Mouse (Mus musculus): Measurements from ENCODE around the gene Cd276. TPM values are rescaled to one million over a fixed set of nuclear protein-coding genes. Genes with fewer than 3 reads are reported as not detected.
"Not testable (repeated sequence)": the region's sequence is repeated elsewhere in the genome, so short reads cannot be mapped to it uniquely, and the experiment has no call there.

The Cd276 gene
- polyA plus RNA-seq, 1 experiment from 2014 or later = 35.1 TPM

DNA sequence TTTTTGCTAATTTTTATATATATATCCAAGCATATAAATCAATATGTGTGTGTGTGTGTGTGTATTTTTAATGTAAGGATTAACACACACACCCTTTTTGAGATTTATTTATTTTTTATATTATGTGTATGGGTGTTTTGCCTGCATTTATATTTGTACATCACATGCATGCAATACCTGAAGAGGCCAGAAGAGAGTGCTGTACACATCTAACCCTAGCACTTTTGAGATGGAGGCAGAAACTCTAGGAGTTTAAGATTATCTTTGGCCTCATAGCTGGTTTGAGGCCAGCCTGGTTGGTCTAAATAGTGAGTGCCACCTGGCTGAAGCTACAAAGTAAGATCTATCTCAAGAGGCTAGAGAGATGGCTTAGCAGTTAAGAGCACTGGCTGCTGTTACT lies 12.4 kb upstream of the Cd276 start:
- H3K4me3 ChIP-seq = no peak overlapping the region
- no peak for ATAC-seq (replicated peaks)
- no peaks in the 10 kb centered on the region for H3K9me3 ChIP-seq
- no peak overlapping the region for H3K4me2 ChIP-seq
- H3K27ac ChIP-seq = no peak overlapping the region
- H3K27me3 ChIP-seq (replicated peaks) = no peaks in the 10 kb centered on the region
- no peaks in the 10 kb centered on the region for H3K36me3 ChIP-seq (replicated peaks)
- no peaks in the 10 kb centered on the region for H3K4me1 ChIP-seq
- no peak overlapping the region for H3K9ac ChIP-seq

DNA sequence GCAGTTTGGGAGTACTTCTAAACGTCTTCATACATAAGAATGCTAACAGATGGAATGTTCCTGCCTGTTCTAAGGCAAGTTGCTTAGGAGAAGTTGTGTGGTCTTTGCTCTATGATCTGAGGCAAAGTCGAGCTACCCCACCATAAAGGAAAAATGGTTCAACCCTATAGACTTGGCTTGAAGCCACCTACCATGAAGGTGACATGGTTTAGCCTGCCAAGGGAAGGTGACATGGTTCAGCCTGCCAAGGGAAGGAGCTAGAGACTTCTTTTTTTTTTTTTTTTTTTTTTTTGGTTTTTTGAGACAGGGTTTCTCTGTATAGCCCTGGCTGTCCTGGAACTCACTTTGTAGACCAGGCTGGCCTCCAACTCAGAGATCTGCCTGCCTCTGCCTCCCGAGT lies 10.7 kb upstream of the Cd276 start:
- not testable (repeated sequence) for H3K27ac ChIP-seq; H3K4me3 ChIP-seq; H3K4me1 ChIP-seq; H3K9me3 ChIP-seq; ATAC-seq (replicated peaks); H3K4me2 ChIP-seq; H3K36me3 ChIP-seq (replicated peaks); H3K9ac ChIP-seq; H3K27me3 ChIP-seq (replicated peaks)
- 83% methylated on average over 3 of the region's 3 CpGs for whole genome bisulfite sequencing

DNA sequence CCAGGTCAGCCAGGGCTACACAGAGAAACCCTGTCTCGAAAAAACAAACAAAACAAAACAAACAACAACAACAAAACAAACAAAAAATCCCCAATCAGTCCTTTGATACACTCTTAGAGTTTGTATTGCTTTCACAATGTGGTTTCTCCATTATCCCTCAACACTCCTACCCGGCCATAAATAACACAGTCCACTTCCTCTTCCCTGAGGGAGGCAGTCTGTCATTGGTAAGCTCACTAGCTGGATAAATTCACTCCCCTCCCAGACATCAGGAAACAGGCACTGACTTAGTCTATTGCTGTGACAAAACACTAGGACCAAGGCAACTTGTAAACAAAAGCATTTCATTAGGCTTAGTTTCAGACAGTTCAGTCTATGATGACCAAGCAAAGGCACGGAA lies 5.0 kb upstream of the Cd276 start:
- peaks cover 15% of the 10 kb centered on the region for H3K4me1 ChIP-seq
- 71% methylated on average over 3 of the region's 3 CpGs for WGBS
- H3K9ac ChIP-seq = no peak overlapping the region
- no peak for ATAC-seq (replicated peaks)
- no peaks in the 10 kb centered on the region for H3K27me3 ChIP-seq (replicated peaks)
- no peaks in the 10 kb centered on the region for H3K9me3 ChIP-seq
- H3K4me2 ChIP-seq = no peak overlapping the region
- no peak overlapping the region for H3K27ac ChIP-seq
- H3K4me3 ChIP-seq = no peak overlapping the region
- no peaks in the 10 kb centered on the region for H3K36me3 ChIP-seq (replicated peaks)

DNA sequence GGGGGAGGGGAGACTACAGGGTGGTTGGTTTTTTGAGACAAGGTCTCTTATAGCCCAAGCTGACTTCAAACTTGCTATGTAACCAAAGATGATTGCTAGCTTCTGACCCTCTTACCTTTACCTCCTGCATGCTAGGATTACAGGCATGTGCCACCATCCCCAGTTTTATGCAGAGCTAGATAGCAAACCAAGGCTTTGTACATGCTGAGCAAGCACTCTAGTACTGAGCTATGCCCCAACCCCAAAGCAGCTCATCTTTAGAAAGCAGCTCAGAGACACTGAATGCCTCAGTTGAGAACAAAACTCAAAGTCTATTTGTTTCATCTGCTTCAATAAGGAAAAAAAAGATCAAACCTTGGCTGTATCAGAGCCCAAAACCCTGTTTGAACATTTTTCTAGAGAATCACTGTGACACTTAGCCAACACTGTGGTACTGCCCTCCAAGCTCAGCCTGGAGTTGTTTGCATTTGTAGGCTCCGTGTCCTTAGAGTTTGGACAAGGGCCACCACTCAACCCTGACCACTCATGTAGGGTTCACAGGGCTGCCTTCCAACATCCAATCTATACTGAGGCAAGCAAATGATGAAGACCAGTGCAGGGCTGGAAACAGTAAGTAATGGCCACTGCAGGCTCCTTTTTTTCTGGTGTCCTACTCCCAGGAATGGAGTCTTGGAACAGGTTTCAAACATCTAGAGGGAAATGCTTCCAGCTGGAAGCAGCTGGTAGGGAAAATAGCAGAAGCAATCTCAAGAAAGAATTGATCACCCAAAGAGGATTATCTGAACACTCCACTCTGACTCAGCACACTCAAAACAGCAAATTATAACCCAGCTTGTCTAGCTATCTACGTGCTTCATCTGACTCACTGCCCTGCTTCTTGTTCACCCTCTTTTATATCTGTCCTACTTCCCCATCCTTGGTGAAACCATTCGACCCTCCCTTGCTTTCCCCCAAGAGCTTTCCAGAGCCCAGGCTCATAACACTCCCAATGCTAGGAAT lies 2.5 kb upstream of the Cd276 start:
- 75% methylated on average over 3 of the region's 3 CpGs for WGBS
- Histone ChIP-seq H3K4me3 (no peak overlapping the region), H3K4me1 (peaks cover 28% of the 10 kb centered on the region), H3K27ac (no peak overlapping the region), H3K4me2 (no peak overlapping the region), H3K36me3 (replicated peaks) (no peaks in the 10 kb centered on the region), H3K27me3 (replicated peaks) (no peaks in the 10 kb centered on the region), H3K9ac (no peak overlapping the region), H3K9me3 (no peaks in the 10 kb centered on the region)
- ATAC-seq (replicated peaks) = no peak

DNA sequence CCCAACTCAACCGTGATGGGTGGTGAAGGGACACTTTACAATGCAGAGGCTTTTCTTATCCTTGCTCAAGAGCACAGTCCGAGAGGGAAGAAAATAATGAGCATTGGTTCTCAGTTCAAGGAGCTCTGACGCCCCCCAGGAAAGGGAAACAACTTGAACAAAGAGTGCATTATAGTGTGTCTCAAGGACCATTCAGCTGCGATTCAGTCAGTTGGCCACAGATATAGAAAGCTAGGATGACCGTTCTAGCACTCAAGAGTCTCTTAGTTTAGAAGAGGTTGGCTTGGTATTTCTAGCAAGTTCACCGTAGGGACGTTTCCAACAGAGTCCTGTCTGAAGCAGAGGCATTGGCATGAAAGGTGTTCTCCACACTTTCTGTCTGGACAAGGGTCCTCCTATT lies 1.4 kb upstream of the Cd276 start:
- H3K27ac ChIP-seq = peak overlapping the region; percentile 99; the same call in 1 of the 2 replicates
- peaks cover 35% of the 10 kb centered on the region for H3K4me1 ChIP-seq
- no peaks in the 10 kb centered on the region for H3K27me3 ChIP-seq (replicated peaks)
- H3K9ac ChIP-seq = no peak overlapping the region
- H3K4me3 ChIP-seq = no peak overlapping the region
- no peak for ATAC-seq (replicated peaks)
- 53% methylated on average over 7 of the region's 7 CpGs for WGBS
- no peaks in the 10 kb centered on the region for H3K9me3 ChIP-seq
- H3K36me3 ChIP-seq (replicated peaks) = no peaks in the 10 kb centered on the region
- H3K4me2 ChIP-seq = no peak overlapping the region

DNA sequence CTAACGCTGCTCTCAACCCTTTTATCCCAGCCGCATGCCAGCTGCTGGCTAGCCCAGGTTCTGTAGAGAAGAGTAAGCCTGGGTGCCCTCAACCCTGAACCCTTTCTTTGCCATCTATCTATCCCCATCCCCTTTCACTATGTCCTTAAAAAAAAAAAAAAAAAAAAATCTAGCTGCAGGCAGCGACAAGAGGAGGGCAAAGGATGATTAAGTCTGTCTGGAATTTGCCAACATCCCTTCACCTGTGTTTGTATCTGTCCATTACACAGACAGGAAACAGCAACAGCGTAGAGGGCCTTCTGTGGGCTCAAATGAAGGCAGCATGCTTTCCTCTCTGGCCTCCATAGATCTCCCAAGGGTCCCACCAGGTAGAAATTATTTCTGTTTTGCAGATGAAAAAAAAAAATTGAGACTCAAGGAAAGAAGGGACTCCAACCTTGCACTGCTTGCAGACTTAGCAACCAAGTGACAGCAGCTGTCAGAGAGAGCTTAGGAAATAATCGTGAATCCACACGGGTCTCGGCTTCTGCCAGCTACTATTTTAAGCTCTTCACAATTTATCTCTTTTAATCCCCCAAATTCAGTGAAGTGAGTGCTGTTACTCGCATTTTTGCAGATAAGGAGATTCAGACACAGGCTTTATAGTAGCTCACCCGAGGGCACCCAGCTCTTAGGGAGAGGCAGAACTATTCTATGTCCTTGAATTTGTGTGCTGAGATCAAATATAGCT lies 613 bp upstream of the Cd276 start:
- peak; percentile 9; the same call in 1 of the 2 replicates for ATAC-seq (replicated peaks)

DNA sequence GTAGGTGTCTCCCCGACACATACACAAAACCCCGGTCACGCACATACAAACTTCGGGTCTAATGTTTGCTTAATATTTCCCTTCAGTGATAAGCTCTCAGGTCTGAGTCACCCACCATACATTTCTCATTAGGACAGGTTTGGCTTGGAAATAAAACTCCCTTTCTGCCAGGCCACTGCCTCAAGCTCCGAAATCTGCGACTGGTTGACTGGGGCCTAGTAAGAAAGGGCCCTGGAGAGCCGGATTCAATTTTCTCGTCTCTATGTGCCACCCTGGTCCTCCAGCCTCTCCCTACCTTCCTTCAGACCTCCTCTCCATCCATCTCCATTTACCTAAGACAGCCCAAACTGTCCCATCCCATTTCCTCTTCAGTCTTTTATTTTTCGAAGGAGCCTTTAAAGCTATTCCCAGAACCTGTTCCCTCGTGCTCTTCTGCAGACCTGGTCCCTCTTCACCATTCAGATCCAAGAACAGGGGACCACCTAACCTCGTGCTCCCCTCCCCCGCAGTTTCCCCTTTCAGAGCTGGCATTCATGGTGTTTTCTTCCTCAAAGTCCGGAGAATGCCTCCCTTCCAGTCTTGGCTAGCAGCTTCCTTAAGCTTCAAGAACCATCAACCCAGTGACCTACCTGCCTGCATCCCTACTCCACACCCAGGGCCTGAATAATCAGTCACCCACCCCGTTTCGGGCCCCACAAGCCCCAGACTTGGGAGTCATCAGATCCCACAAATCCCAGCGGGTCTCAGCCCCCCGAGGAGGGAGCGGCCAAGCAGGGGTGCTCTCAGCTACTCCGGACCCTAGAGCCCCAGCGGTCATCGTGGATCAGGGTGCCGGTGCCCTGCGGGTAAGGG lies 955 bp downstream of the Cd276 start:
- 15% methylated on average over 23 of the region's 23 CpGs for WGBS
- Histone ChIP-seq H3K9ac (peak overlapping the region; percentile 95), H3K36me3 (replicated peaks) (no peaks in the 10 kb centered on the region), H3K4me2 (peak overlapping the region; percentile 85), H3K9me3 (no peaks in the 10 kb centered on the region), H3K4me1 (peaks cover 35% of the 10 kb centered on the region), H3K4me3 (peak overlapping the region; percentile 91), H3K27me3 (replicated peaks) (no peaks in the 10 kb centered on the region), H3K27ac (peak overlapping the region; percentile 99)
- peak; percentile 57 for ATAC-seq (replicated peaks)

More for the DNA sequence above, 613 bp upstream of the Cd276 start:
- peak overlapping the region; percentile 99 for H3K27ac ChIP-seq
- H3K4me3 ChIP-seq = peak overlapping the region; percentile 91
- peak overlapping the region; percentile 85 for H3K4me2 ChIP-seq
- 9% methylated on average over 9 of the region's 9 CpGs for WGBS
- H3K27me3 ChIP-seq (replicated peaks) = no peaks in the 10 kb centered on the region
- peaks cover 35% of the 10 kb centered on the region for H3K4me1 ChIP-seq
- no peaks in the 10 kb centered on the region for H3K36me3 ChIP-seq (replicated peaks)
- no peaks in the 10 kb centered on the region for H3K9me3 ChIP-seq
- H3K9ac ChIP-seq = peak overlapping the region; percentile 95

DNA sequence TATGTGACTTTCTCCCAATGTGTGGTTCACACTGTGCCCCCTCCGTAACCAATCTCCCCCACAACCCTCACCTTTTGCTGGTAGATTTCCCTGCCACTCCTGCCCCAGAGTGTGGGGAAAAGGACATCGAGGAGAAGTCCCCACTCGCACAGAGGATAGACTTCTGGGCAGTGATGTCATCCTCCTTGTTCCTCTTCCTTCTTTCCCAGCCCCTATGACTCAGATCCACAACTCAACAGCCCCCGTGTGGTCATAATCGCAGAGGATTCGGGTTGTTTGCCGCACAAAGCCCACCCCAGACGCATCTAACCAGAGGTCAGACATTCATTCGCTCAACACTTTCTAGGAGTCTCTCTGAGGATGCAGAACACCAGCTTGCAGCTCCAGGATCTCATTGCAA lies 3.2 kb downstream of the Cd276 start:
- H3K27me3 ChIP-seq (replicated peaks) = no peaks in the 10 kb centered on the region
- H3K4me2 ChIP-seq = no peak overlapping the region
- WGBS = 83% methylated on average over 9 of the region's 9 CpGs
- H3K36me3 ChIP-seq (replicated peaks) = no peaks in the 10 kb centered on the region
- H3K4me1 ChIP-seq = peaks cover 45% of the 10 kb centered on the region
- H3K9ac ChIP-seq = no peak overlapping the region
- H3K4me3 ChIP-seq = no peak overlapping the region
- H3K9me3 ChIP-seq = no peaks in the 10 kb centered on the region
- ATAC-seq (replicated peaks) = no peak
- H3K27ac ChIP-seq = no peak overlapping the region

DNA sequence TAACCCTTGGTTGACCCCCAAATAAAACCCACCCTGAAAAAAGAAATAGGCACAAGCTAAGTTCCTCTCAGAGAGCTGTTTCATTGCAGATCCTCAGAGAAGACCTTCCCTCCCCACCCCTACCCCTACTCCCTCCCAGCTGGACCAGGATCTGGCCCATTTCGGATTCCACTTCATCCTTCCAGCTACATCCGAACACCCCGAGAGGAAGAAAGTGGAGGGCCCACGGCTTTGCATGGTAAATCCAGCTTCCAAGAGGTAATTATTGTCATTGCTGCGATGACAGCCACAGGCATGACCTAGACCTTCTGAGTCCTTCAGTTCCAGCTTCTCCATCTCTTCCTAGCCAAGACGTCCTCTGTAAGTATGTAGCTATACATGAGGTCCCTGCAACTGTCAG lies 4.3 kb downstream of the Cd276 start:
- no peak overlapping the region for H3K27ac ChIP-seq
- H3K4me3 ChIP-seq = no peak overlapping the region
- WGBS = 90% methylated on average over 6 of the region's 6 CpGs
- no peaks in the 10 kb centered on the region for H3K27me3 ChIP-seq (replicated peaks)
- H3K9ac ChIP-seq = no peak overlapping the region
- no peaks in the 10 kb centered on the region for H3K9me3 ChIP-seq
- ATAC-seq (replicated peaks) = no peak
- no peak overlapping the region for H3K4me2 ChIP-seq
- H3K36me3 ChIP-seq (replicated peaks) = no peaks in the 10 kb centered on the region
- peaks cover 38% of the 10 kb centered on the region for H3K4me1 ChIP-seq

DNA sequence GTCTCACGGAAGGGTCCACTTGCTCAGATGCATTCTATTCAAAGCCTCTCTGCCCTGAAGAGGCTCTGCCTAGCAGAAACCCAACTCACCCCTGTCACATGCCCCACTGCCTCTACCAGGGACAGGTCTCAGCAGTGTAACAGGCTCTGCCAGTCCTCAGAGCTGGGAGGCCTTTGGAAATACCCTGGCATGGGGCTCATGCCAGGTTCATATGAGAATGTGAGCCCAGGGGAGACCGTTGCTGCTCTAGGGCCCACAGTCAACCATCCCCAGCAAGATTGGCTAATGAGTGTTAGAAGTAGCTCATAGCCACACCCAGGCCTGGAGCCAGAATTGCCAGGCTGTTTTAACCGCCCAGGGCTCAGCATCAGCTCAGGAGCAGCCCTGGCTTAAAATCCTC lies 5.5 kb downstream of the Cd276 start:
- Histone ChIP-seq H3K9ac (no peak overlapping the region), H3K4me3 (no peak overlapping the region), H3K4me1 (peaks cover 33% of the 10 kb centered on the region), H3K27ac (no peak overlapping the region), H3K36me3 (replicated peaks) (no peaks in the 10 kb centered on the region), H3K27me3 (replicated peaks) (no peaks in the 10 kb centered on the region), H3K4me2 (no peak overlapping the region), H3K9me3 (no peaks in the 10 kb centered on the region)
- ATAC-seq (replicated peaks) = no peak
- WGBS = 73% methylated on average over 3 of the region's 3 CpGs

DNA sequence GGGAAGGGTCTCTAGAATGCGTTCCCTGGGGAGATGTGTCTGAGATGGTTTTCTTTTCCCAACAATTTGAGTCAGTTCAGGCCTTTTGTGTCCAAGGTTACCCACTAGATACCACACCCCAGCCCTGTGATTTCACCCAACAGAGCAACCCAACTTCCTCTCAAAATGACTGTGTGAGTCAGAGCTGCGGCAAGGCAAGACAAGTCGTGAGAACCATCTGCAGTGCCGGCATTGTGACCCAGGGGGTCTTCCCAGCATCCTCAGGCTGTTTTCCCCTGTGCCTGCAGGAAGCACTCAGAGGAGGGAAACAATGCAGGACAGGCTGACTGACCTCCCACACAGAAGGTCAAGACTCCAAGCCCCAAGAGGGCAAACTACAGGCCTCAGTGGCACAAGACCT lies 6.3 kb downstream of the Cd276 start:
- 48% methylated on average over 4 of the region's 4 CpGs for whole genome bisulfite sequencing
- no peak for ATAC-seq (replicated peaks)
- Histone ChIP-seq H3K27me3 (replicated peaks) (no peaks in the 10 kb centered on the region), H3K36me3 (replicated peaks) (no peaks in the 10 kb centered on the region), H3K4me1 (peaks cover 29% of the 10 kb centered on the region), H3K9ac (no peak overlapping the region), H3K9me3 (no peaks in the 10 kb centered on the region), H3K4me2 (no peak overlapping the region), H3K4me3 (no peak overlapping the region), H3K27ac (no peak overlapping the region)
